Mouse (Mus musculus) kidney, embryonic 14.5 days (tissue): ENCODE results near the gene Gpc5. TPM values are rescaled to one million over a fixed set of nuclear protein-coding genes. Genes with fewer than 3 reads are reported as not detected.

Source experiments
- ATAC-seq: fragments of 200-750 bp; cut with Nextera tagmentation; 2 replicates; pipeline ENCODE4 v1.8.0; 2017; ENCODE audit warnings: moderate number of reproducible peaks, mild to moderate bottlenecking, moderate TSS enrichment, moderate library complexity; ENCODE audit not compliant: low FRiP score, low TSS enrichment
- H3K27ac ChIP-seq: fragments of 300-500 bp; sonication (generic); 2 replicates; pipeline ENCODE4 v1.5.1; 2014; ENCODE audit warnings: low read depth, mild to moderate bottlenecking, low read length, moderate library complexity, mixed read lengths
- H3K27me3 ChIP-seq: fragments of 300-500 bp; sonication (generic); 2 replicates; pipeline ENCODE4 v1.6.1; 2014; ENCODE audit warnings: mild to moderate bottlenecking, low read length; ENCODE audit not compliant: control insufficient read depth, insufficient read depth
- H3K36me3 ChIP-seq: fragments of 300-500 bp; sonication (generic); 2 replicates; pipeline ENCODE4 v1.6.1; 2014; ENCODE audit warnings: low read length, mixed read lengths; ENCODE audit not compliant: control insufficient read depth, insufficient read depth
- H3K4me1 ChIP-seq: fragments of 300-500 bp; sonication (generic); 2 replicates; pipeline ENCODE4 v1.6.1; 2014; ENCODE audit warnings: low read length, mixed read lengths; ENCODE audit not compliant: control insufficient read depth, insufficient read depth
- H3K4me2 ChIP-seq: fragments of 300-500 bp; sonication (generic); replicated peaks from 2 replicates; pipeline ENCODE4 v1.6.1; 2014; ENCODE audit warnings: low read depth, mild to moderate bottlenecking, low read length
- H3K4me3 ChIP-seq: fragments of 300-500 bp; sonication (generic); 2 replicates; pipeline ENCODE4 v1.5.1; 2014; ENCODE audit warnings: mild to moderate bottlenecking, low read length
- H3K9ac ChIP-seq: fragments of 300-500 bp; sonication (generic); 2 replicates; pipeline ENCODE4 v1.6.1; 2014; ENCODE audit warnings: low read depth, mild to moderate bottlenecking, low read length, moderate library complexity
- H3K9me3 ChIP-seq: fragments of 300-500 bp; sonication (generic); 2 replicates; pipeline ENCODE4 v1.6.1; 2016; ENCODE audit warnings: low read length; ENCODE audit not compliant: control insufficient read depth
- WGBS: fragments of 180-500 bp; shearing (Covaris S2); extraction: QIAGEN DNeasy Blood & Tissue Kit; methylation state at CpG from one replicate; pipeline ENCODE4 v1.1.7; 2014; 5-methylcytosine and 5-hydroxymethylcytosine counted together
- microRNA counts: library from miRNA; unstranded; fragments of <30 nt; microRNA quantifications from one replicate; lab custom pipeline; 2017
- microRNA-seq: library from miRNA; unstranded; fragments of <30 nt; microRNA quantifications from one replicate; pipeline ENCODE4, GENCODE M21; 2016
- polyA plus RNA-seq: library from polyadenylated mRNA; unstranded; fragments of >200 nt; fragmentation: Nextera tagmentation; extraction: Ambion mirVana; gene quantifications from 2 replicates; pipeline ENCODE4 v1.2.1, GENCODE M21; 2014

The Gpc5 gene
- polyA plus RNA-seq, 1 experiment from 2014 or later = 7.6 TPM

GRCm38 (mm10) chr14:116558141-116558800 is 1466.3 kb downstream of the Gpc5 start:
- H3K4me3 ChIP-seq = no peak overlapping the region
- H3K27me3 ChIP-seq = no peaks in the 10 kb centered on the region
- 72% methylated on average over 9 of the region's 9 CpGs for WGBS
- H3K27ac ChIP-seq = no peak overlapping the region
- no peaks in the 10 kb centered on the region for H3K36me3 ChIP-seq
- no peak overlapping the region for H3K9ac ChIP-seq
- no peaks in the 10 kb centered on the region for H3K4me1 ChIP-seq
- no peak overlapping the region for H3K4me2 ChIP-seq
- no peak for ATAC-seq
- H3K9me3 ChIP-seq = no peaks in the 10 kb centered on the region

- Histone ChIP-seq H3K9ac (no peak overlapping the region), H3K4me1 (no peaks in the 10 kb centered on the region), H3K27me3 (no peaks in the 10 kb centered on the region), H3K4me3 (no peak overlapping the region), H3K36me3 (no peaks in the 10 kb centered on the region), H3K4me2 (no peak overlapping the region), H3K9me3 (no peaks in the 10 kb centered on the region), H3K27ac (no peak overlapping the region)
- ATAC-seq = peak; percentile 20; the same call in 1 of the 2 replicates
- 37% methylated on average over 1 of the region's 1 CpGs for WGBS
These were observed 1468.0 kb downstream of the Gpc5 start for GRCm38 (mm10) chr14:116559990-116560389.

MicroRNA genes within 50 kb of the gene (microRNA counts, 519-probe panel; counts per million panel counts)
- microRNA mmu-miR-18a (lab: Ali Mortazavi, UCI) = 6,189 counts per million, percentile 66 among the panel's probes with 10 or more counts
- 9,320 counts per million, percentile 93 among the panel's probes with 10 or more counts for microRNA mmu-miR-19a (lab: Ali Mortazavi, UCI)
- microRNA mmu-miR-19b (lab: Ali Mortazavi, UCI) = 8,541 counts per million, percentile 88 among the panel's probes with 10 or more counts
- microRNA mmu-miR-20a+mmu-miR-20b (lab: Ali Mortazavi, UCI) = 10,431 counts per million, percentile 100 among the panel's probes with 10 or more counts
- microRNA mmu-miR-92a (lab: Ali Mortazavi, UCI) = not detected

Small RNA genes within 50 kb of the gene (microRNA-seq; reads per million reads assigned to microRNA genes)
- 36,488 reads per million, percentile 98 among the genes with 10 or more reads in this experiment for gene Mir17
- 5,376 reads per million, percentile 91 among the genes with 10 or more reads in this experiment for gene Mir18
- 62.7 reads per million, percentile 47 among the genes with 10 or more reads in this experiment for gene Mir19a
- gene Mir19b-1 = 42.1 reads per million, percentile 44 among the genes with 10 or more reads in this experiment
- gene Mir20a = 14,020 reads per million, percentile 96 among the genes with 10 or more reads in this experiment
- gene Mir92-1 = 5,459 reads per million, percentile 91 among the genes with 10 or more reads in this experiment
